Mouse (Mus musculus) myocyte (in vitro differentiated cells): ENCODE results near the gene Calcb. TPM values are rescaled to one million over a fixed set of nuclear protein-coding genes. Genes with fewer than 3 reads are reported as not detected.

ENCODE experiments used
- H3K27me3 ChIP-seq: one replicate; pipeline ENCODE4 v1.6.1; 2011; ENCODE audit not compliant: control insufficient read depth, insufficient read depth, insufficient read length
- H3K36me3 ChIP-seq: one replicate; pipeline ENCODE4 v1.6.1; 2011; ENCODE audit not compliant: control insufficient read depth, insufficient read depth
- H3K4me2 ChIP-seq: one replicate; pipeline ENCODE4 v1.6.1; 2011; ENCODE audit warnings: low read depth, control low read depth
- H3K4me3 ChIP-seq: one replicate; pipeline ENCODE4 v1.5.1; 2011; ENCODE audit warnings: mild to moderate bottlenecking, control low read depth, moderate library complexity
- H3K79me2 ChIP-seq: one replicate; pipeline ENCODE4 v1.6.1; 2011; ENCODE audit not compliant: control insufficient read depth, insufficient read depth
- H3ac ChIP-seq: one replicate; pipeline ENCODE4 v1.6.1; 2011; ENCODE audit not compliant: control insufficient read depth, insufficient read length
- CEBPB ChIP-seq: IDR thresholded peaks from 2 replicates; pipeline ENCODE4 v1.6.1; 2011; ENCODE audit warnings: mild to moderate bottlenecking, moderate library complexity; ENCODE audit not compliant: poor library complexity, insufficient read depth, severe bottlenecking
- TCF3 ChIP-seq: IDR thresholded peaks from one replicate; pipeline ENCODE4 v1.6.1; 2011; ENCODE audit warnings: low read depth, control low read depth; ENCODE audit not compliant: insufficient read length
- USF1 ChIP-seq: IDR thresholded peaks from one replicate; pipeline ENCODE4 v1.6.1; 2011; ENCODE audit warnings: low read depth, mild to moderate bottlenecking, control low read depth, moderate library complexity
- polyA plus RNA-seq: library from polyadenylated mRNA; unstranded; fragments of >200 nt; fragmentation: generic; extraction: Trizol; gene quantifications from one replicate; pipeline ENCODE4 v1.2.1, GENCODE M21; 2012; ENCODE audit warnings: missing spikeins

Gene Calcb
- polyA plus RNA-seq, 1 experiment: 0.13 TPM

GRCm38 (mm10) chr7:114771801-114772200 lies 53.4 kb downstream of the Calcb start:
- H3K79me2 ChIP-seq: no peaks in the 10 kb centered on the region
- no peak overlapping the region for H3K4me3 ChIP-seq
- TF ChIP-seq USF1 (no peak), TCF3 (no peak), CEBPB (no peak)
- H3K36me3 ChIP-seq: no peaks in the 10 kb centered on the region
- no peak overlapping the region for H3ac ChIP-seq
- H3K27me3 ChIP-seq: no peaks in the 10 kb centered on the region
- no peak overlapping the region for H3K4me2 ChIP-seq

Other genes starting within 250 kb of the Calcb start
- gene Cyp2r1, start 155.7 kb upstream of the Calcb start, polyA plus RNA-seq: not detected
- gene Calca, start 82.3 kb upstream of the Calcb start, polyA plus RNA-seq: 0.23 TPM
- 0.18 TPM for gene Insc, start 25.1 kb downstream of the Calcb start, polyA plus RNA-seq